8 mouse cellular contexts compared by ENCODE assay signal in the genomic region with DNA sequence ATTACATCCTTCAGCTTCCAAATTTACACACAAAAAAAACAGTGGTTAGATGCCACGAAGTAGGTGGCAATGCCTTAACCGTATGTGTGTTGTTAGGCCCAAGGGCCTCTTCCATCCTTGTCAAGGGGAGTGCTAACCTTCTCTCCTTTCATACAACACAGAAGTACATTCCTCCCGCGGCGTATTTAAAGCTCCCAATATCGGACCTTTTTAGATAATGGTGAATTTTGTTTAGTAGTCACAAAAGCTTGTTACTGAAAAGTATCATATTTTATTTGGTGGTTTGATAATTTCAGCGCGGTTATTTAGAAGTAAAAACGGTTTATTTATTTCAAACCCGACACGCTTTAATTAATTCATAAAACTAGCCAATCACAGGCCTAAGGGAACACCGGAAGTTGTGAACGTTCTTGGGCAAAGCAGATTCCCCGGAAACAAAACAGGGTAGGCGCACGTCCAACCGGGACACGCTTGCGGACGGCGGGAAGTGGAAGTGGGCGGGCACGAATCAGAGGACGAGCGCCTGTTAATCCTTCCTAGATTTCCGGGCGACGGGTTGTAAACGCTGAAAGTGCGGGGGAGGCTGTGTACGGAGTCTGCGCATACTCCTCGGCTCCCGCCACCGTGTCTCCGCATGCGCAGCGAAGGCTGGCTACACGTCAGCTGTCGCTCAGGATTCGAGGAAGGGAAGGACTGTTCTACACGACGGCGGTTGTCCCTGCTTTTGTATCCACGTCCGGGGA. TPM values are rescaled to one million over a fixed set of nuclear protein-coding genes. Genes with fewer than 3 reads are reported as not detected.
A peak's percentile ranks its signal among the peaks of the same experiment; 100 is the strongest.
DNase-seq lines count a peak whose midpoint lies in the region; ATAC-seq lines count a peak whose summit lies in the region.

No protein-coding gene starts in this region.

- peak overlapping the region; percentile 54 for H3K4me3 ChIP-seq in lung, embryonic 16.5 days (ENCODE audit: low read length)

- peak; percentile 99 for DNase-seq in MEL-GATA-1-ER (ENCODE audit: extremely low read depth, low read depth)
- DNase-seq in cerebellum, adult 8-10 months: peak; percentile 99
- peak; percentile 98 for DNase-seq in forelimb bud, embryonic 11.5 days (ENCODE audit: low read depth, low spot score)
- peak; percentile 98 for DNase-seq in layer of hippocampus, adult 9-10 months (ENCODE audit: low spot score)
- DNase-seq in ovary, postnatal 10 days (ENCODE audit: low spot score): peak; percentile 82
- DNase-seq in thymus, postnatal 10 days (ENCODE audit: low spot score in 2 of 2): peak; percentile 85 to 91

- peaks cover 10% of the 10 kb centered on the region for H3K4me1 ChIP-seq in lung, embryonic 16.5 days (replicated peaks; ENCODE audit: control insufficient read depth, insufficient read depth, low read length)

- H3K27me3 ChIP-seq in lung, embryonic 16.5 days (ENCODE audit: control insufficient read depth, insufficient read depth, low read depth, low read length): no peaks in the 10 kb centered on the region

- H3K9ac ChIP-seq in lung, embryonic 16.5 days (ENCODE audit: low read length): peak overlapping the region; percentile 73

- WGBS in lung, embryonic 16.5 days: 1% methylated on average over 46 of the region's 46 CpGs

- peak overlapping the region; percentile 90 for H3K27ac ChIP-seq in lung, embryonic 16.5 days (ENCODE audit: low read length)

- H3K9me3 ChIP-seq in lung, embryonic 16.5 days (ENCODE audit: control insufficient read depth, low read length): no peaks in the 10 kb centered on the region

- H3K36me3 ChIP-seq in lung, embryonic 16.5 days (ENCODE audit: control insufficient read depth, insufficient read depth, low read length): peaks cover 12% of the 10 kb centered on the region

- peak overlapping the region; percentile 81 for H3K4me2 ChIP-seq in lung, embryonic 16.5 days (ENCODE audit: low read depth, low read length)

- peak; percentile 97 to 98 for ATAC-seq in hematopoietic stem cell, adult 5-6 weeks (replicated peaks in 1 of 2; ENCODE audit: insufficient read depth in 1 of 2, low FRiP score in 2 of 2, low TSS enrichment in 1 of 2, low read depth in 1 of 2, poor library complexity in 2 of 2, severe bottlenecking in 2 of 2)
- peak; percentile 98 for ATAC-seq in lung, embryonic 16.5 days (ENCODE audit: low read depth)

RNA-seq across cellular contexts. Expression of a gene that starts 25.0 kb away (rescaled TPM):
- total RNA-seq in hematopoietic stem cell, adult 5-6 weeks (2017): 75.7 and 78.0 TPM in 2 replicates
- 49.8 and 53.0 TPM in 2 replicates for polyA plus RNA-seq in lung, embryonic 16.5 days (2015; fragmentation: Nextera tagmentation; extraction: Ambion mirVana)

RNA-seq across cellular contexts. Expression of a gene that starts 32.5 kb away (rescaled TPM):
- total RNA-seq in hematopoietic stem cell, adult 5-6 weeks (2017): 27.6 and 37.7 TPM in 2 replicates
- polyA plus RNA-seq in lung, embryonic 16.5 days (2015; fragmentation: Nextera tagmentation; extraction: Ambion mirVana): 84.9 and 99.0 TPM in 2 replicates

Comparison
In these comparisons a context has a peak if more than half of its experiments do, and no peak if none do; other contexts are left out.
1. Peak in every context shown above with its lines: DNase-seq, ATAC-seq, H3K4me3 ChIP-seq and H3K27ac ChIP-seq.